In genomic region chr15:86362306-86363150, GRCm38 (mm10) we compare ENCODE assay signal across 10 mouse cellular contexts.
DNase-seq lines count a peak whose midpoint lies in the region; ATAC-seq and TF ChIP-seq lines count a peak whose summit lies in the region.
"Had no signal": no experiment of that assay in that cellular context is flagged by ENCODE, and none has a peak within 500 bp of the region (broad histone marks: within the 10 kb centered on the region; RNA-seq: fewer than 3 reads in every experiment).

No protein-coding gene starts in this region.

- ATAC-seq in heart, postnatal 0 days (ENCODE audit: insufficient read depth, low read depth) = peak; percentile 71
- ATAC-seq in heart, embryonic 11.5 days (replicated peaks; ENCODE audit: insufficient number of reproducible peaks, low FRiP score, low TSS enrichment) = no peak
- ATAC-seq in forebrain, embryonic 16.5 days = peak; percentile 80
- ATAC-seq in lung, postnatal 0 days = no peak

- H3K4me3 ChIP-seq in heart, postnatal 0 days (ENCODE audit: low read depth, low read length) = no peak overlapping the region
- H3K4me3 ChIP-seq in heart, embryonic 11.5 days (ENCODE audit: low read depth, low read length) = no peak overlapping the region
- H3K4me3 ChIP-seq in forebrain, embryonic 16.5 days (replicated peaks; ENCODE audit: low read length) = no peak overlapping the region
- no peak overlapping the region for H3K4me3 ChIP-seq in lung, postnatal 0 days (ENCODE audit: low read depth, low read length)
- H3K4me3 ChIP-seq: embryonic facial prominence, embryonic 15.5 days; liver, embryonic 13.5 days had no signal

- no peak overlapping the region for H3K4me2 ChIP-seq in heart, postnatal 0 days (ENCODE audit: low read depth, low read length)
- no peak overlapping the region for H3K4me2 ChIP-seq in heart, embryonic 11.5 days
- no peak overlapping the region for H3K4me2 ChIP-seq in forebrain, embryonic 16.5 days (ENCODE audit: low read length)
- no peak overlapping the region for H3K4me2 ChIP-seq in lung, postnatal 0 days (replicated peaks; ENCODE audit: low read depth, low read length)
- H3K4me2 ChIP-seq: embryonic facial prominence, embryonic 15.5 days; liver, embryonic 13.5 days had no signal

- H3K4me1 ChIP-seq in heart, postnatal 0 days (ENCODE audit: control insufficient read depth, insufficient read depth) = peaks cover 6% of the 10 kb centered on the region
- peaks cover 7% of the 10 kb centered on the region for H3K4me1 ChIP-seq in heart, embryonic 11.5 days (ENCODE audit: control insufficient read depth, insufficient read depth, low read length)
- peaks cover 52% of the 10 kb centered on the region for H3K4me1 ChIP-seq in forebrain, embryonic 16.5 days (replicated peaks; ENCODE audit: control insufficient read depth, insufficient read depth, low read length)
- H3K4me1 ChIP-seq in lung, postnatal 0 days (ENCODE audit: insufficient read depth, low read depth, low read length) = no peaks in the 10 kb centered on the region
- H3K4me1 ChIP-seq: embryonic facial prominence, embryonic 15.5 days had no signal

- TF ChIP-seq CTCF in heart, postnatal 0 days (IDR thresholded peaks at IDR 0.05; ENCODE audit: low read depth) = no peak
- TF ChIP-seq CTCF in lung, postnatal 0 days (IDR thresholded peaks at IDR 0.05) = no peak

- no peak for TF ChIP-seq EP300 in heart, postnatal 0 days (IDR thresholded peaks at IDR 0.05; ENCODE audit: low read depth)
- TF ChIP-seq EP300 in lung, postnatal 0 days (IDR thresholded peaks at IDR 0.05) = no peak

- 47% methylated on average over 10 of the region's 10 CpGs for WGBS in heart, postnatal 0 days
- 61% methylated on average over 10 of the region's 10 CpGs for WGBS in heart, embryonic 11.5 days (ENCODE audit: insufficient replicate concordance)
- WGBS in forebrain, embryonic 16.5 days = 37% methylated on average over 10 of the region's 10 CpGs
- WGBS in lung, postnatal 0 days = 72% methylated on average over 10 of the region's 10 CpGs

- H3K9ac ChIP-seq in heart, postnatal 0 days (replicated peaks; ENCODE audit: low read depth, low read length) = no peak overlapping the region
- H3K9ac ChIP-seq in heart, embryonic 11.5 days (ENCODE audit: low read depth, low read length) = no peak overlapping the region
- no peak overlapping the region for H3K9ac ChIP-seq in forebrain, embryonic 16.5 days (replicated peaks; ENCODE audit: low read depth, low read length)
- H3K9ac ChIP-seq in lung, postnatal 0 days (replicated peaks; ENCODE audit: low read depth) = no peak overlapping the region
- H3K9ac ChIP-seq: embryonic facial prominence, embryonic 15.5 days; liver, embryonic 13.5 days had no signal

- H3K9me3 ChIP-seq in heart, postnatal 0 days (replicated peaks; ENCODE audit: control insufficient read depth, low read length) = no peaks in the 10 kb centered on the region
- no peaks in the 10 kb centered on the region for H3K9me3 ChIP-seq in heart, embryonic 11.5 days (replicated peaks; ENCODE audit: control insufficient read depth, low read length)
- no peaks in the 10 kb centered on the region for H3K9me3 ChIP-seq in forebrain, embryonic 16.5 days (ENCODE audit: control insufficient read depth, low read length)
- H3K9me3 ChIP-seq in lung, postnatal 0 days (ENCODE audit: low read length) = no peaks in the 10 kb centered on the region
- H3K9me3 ChIP-seq: embryonic facial prominence, embryonic 15.5 days; liver, embryonic 13.5 days had no signal

- H3K27ac ChIP-seq in heart, postnatal 0 days (ENCODE audit: low read depth) = peak overlapping the region; percentile 30; the same call in 1 of the 2 replicates
- H3K27ac ChIP-seq in heart, embryonic 11.5 days (ENCODE audit: low read depth, low read length) = no peak overlapping the region
- H3K27ac ChIP-seq in forebrain, embryonic 16.5 days (ENCODE audit: low read length) = peak overlapping the region; percentile 58
- H3K27ac ChIP-seq in lung, postnatal 0 days (ENCODE audit: low read length) = no peak overlapping the region
- H3K27ac ChIP-seq: embryonic facial prominence, embryonic 15.5 days had no signal

- no peaks in the 10 kb centered on the region for H3K27me3 ChIP-seq in heart, postnatal 0 days (ENCODE audit: control insufficient read depth, insufficient read depth, low read length)
- no peaks in the 10 kb centered on the region for H3K27me3 ChIP-seq in heart, embryonic 11.5 days (ENCODE audit: control insufficient read depth, insufficient read depth, low read length)
- H3K27me3 ChIP-seq in forebrain, embryonic 16.5 days (replicated peaks; ENCODE audit: control insufficient read depth, insufficient read depth, low read length) = no peaks in the 10 kb centered on the region
- no peaks in the 10 kb centered on the region for H3K27me3 ChIP-seq in lung, postnatal 0 days (replicated peaks; ENCODE audit: insufficient read depth, low read length)
- H3K27me3 ChIP-seq: embryonic facial prominence, embryonic 15.5 days; liver, embryonic 13.5 days had no signal

- H3K36me3 ChIP-seq in heart, postnatal 0 days (replicated peaks; ENCODE audit: control insufficient read depth, insufficient read depth, low read length) = no peaks in the 10 kb centered on the region
- H3K36me3 ChIP-seq in heart, embryonic 11.5 days (ENCODE audit: control insufficient read depth, insufficient read depth, low read length) = no peaks in the 10 kb centered on the region
- no peaks in the 10 kb centered on the region for H3K36me3 ChIP-seq in forebrain, embryonic 16.5 days (ENCODE audit: control insufficient read depth, insufficient read depth)
- no peaks in the 10 kb centered on the region for H3K36me3 ChIP-seq in lung, postnatal 0 days (ENCODE audit: insufficient read depth, low read length)
- H3K36me3 ChIP-seq: embryonic facial prominence, embryonic 15.5 days; liver, embryonic 13.5 days had no signal

- DNase-seq in heart, postnatal 0 days (ENCODE audit: low spot score) = no peak
- peak; percentile 26 for DNase-seq in left cerebral cortex, adult 11 months (ENCODE audit: low spot score)
- DNase-seq in thymus, postnatal 0 days (ENCODE audit: low spot score) = peak; percentile 55
- no peak for DNase-seq in gastrocnemius, adult 18-20 months (ENCODE audit: low spot score)
- no peak for DNase-seq in lung, postnatal 14 days
- no peak for DNase-seq in lung, postnatal 0 days (ENCODE audit: low spot score)
- DNase-seq: liver, embryonic 13.5 days had no signal

Comparison
In these comparisons a context has a peak if more than half of its experiments do, and no peak if none do; other contexts are left out.
1. ATAC-seq: peak in heart, postnatal 0 days (single experiment) and forebrain, embryonic 16.5 days (single experiment); none in heart, embryonic 11.5 days (single experiment) and lung, postnatal 0 days (single experiment).
2. H3K27ac ChIP-seq: peak in heart, postnatal 0 days (single experiment) and forebrain, embryonic 16.5 days (single experiment); none in heart, embryonic 11.5 days (single experiment) and lung, postnatal 0 days (single experiment).
3. DNase-seq: peak in left cerebral cortex, adult 11 months (single experiment) and thymus, postnatal 0 days (single experiment); none in heart, postnatal 0 days (single experiment), gastrocnemius, adult 18-20 months (single experiment), lung, postnatal 14 days (single experiment) and lung, postnatal 0 days (single experiment).